Mouse (Mus musculus) T-helper 17 cell (primary cell): Measurements from ENCODE around the gene Lrrc47.

Experiments used
- in situ Hi-C, 2 experiments: fragments of 300-600 bp; cut with MboI, MseI; formaldehyde crosslinking; loops; 1 replicate in 1 of 2; 2 replicates in 1 of 2; pipeline ENCODE4 v1.15.1; 2025; ENCODE audit warnings: high pct_unique_total_duplicates in 2 of 2

The Lrrc47 gene

GRCm38 (mm10) chr4:154022844-154023243, 11.3 kb downstream of the Lrrc47 start:
- in situ Hi-C loops, result no loop called here

DNA sequence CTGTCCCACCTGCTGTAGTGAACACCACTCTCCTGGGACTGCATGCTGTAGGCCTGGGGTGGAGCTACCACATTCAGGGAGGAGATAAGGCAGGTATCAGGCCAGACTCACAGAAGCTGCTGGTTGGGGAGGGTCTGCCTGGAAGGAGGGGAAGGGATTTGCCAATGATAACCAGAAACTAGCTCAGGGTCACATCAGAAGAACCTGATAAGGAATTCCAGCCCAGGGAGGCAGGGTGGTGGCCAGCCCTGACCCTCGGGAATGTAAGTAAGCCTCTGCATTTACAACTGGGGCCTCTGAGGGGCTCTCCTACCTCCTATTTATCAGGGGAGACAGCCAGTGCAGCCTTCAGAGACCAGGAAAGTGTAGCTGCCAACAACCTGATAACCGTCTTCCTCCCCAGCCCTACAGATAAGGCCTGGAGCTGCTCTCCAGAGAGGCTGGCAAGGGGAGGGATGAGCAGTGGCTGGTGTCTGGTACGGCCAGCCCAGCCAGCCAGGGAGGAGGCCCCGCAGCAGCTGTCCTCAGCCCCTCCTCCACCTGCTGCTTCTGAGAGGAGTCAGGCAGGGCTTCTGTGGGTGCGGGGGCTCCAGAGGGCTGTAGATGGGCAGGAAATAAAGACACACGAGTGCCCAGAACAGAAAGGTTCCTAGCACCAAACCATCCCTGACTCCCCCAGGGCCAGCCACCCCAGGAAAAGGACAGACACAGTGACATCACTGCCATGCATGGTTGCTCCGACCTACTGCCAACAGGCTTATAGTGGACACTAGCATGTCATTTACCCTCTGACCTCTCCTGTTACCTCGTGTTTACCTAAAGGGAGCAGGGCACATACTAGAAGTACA, 12.4 kb downstream of the Lrrc47 start:
- in situ Hi-C loops, result no loop called here

DNA sequence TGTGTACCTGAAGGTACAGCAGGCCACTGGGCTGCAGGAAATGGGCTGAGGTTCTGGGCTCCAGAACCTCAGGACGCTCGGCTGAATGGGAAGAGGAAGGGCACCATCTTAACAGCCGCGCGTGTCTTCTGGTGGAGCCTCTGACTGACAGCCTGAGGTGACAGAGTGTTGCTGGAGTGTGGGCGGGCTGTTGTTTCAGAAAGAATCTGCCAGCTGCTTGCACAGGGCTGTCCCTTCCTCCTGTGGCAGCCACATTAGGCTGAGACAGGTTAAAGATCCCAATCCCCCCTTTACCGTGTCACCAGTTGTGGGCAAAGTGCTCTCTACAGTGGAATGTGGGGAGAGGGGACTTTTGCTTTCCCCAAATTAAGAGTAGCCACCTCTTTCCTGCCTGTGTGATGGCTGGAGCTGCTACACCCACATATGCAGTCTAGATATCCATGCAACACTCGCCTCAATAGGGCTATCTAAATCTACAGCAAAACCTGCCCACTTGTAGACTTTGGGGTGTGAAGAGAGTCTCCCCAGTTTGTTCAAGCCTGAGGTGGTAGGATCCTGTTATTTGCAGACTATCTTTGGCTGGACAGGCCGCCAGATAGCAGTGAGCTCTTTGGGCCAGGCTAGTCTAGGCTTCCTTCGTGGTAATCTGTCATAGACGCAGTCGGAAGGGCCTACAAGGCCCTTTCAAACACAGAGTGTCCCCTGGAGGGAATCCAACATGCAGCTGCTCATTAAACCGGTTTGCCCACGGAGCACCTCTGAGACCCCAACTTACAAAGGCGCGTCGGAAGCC, 13.4 kb downstream of the Lrrc47 start:
- in situ Hi-C loops, result no loop called here

DNA sequence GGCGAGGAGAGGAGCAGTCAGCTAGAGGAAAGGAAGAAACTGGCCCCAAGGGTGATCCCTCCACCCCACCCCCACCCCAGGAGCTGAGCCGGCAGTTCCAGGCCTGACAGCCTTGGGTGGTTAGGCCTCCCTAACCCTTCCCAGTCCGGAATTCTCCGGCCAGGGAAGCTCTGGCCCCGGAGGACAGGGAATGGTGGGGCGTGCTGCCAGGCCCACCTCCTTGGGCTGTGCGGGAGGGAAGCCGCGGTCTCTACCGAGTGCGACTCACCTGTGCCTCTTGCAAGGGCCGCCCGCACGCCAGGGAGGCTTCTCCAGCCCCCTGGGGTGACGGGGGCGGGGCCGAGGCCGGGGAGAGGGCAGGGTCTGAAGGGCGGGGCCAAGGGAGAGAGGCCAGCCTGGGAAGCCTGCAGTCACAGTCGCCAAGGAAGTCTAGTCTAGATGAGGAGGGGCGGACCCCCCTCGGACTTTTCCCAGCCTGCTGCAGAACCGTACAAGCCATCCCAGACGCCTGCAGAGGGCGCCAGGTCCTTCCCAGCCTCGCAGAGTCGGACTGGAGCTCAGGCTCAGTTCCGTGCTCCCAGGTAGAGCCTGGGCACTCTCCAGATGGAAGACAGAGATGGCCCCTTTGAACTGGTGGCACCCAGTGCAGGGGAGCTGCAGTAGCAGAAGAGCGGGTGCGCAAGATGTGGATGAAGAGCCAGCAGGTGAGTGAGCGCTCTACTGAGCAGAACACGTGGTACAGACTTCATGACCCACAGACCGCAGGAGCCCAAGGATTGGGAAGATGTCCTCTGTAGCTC, 14.3 kb downstream of the Lrrc47 start, which contains the start of gene Smim1:
TSS of gene Smim1 (minus strand) at position 590 of the 800 bp plus-strand sequence.
- in situ Hi-C loops, result no loop called here

- in situ Hi-C loops, result no loop called here
Observed at GRCm38 (mm10) chr4:154026441-154026761, 14.9 kb downstream of the Lrrc47 start.

GRCm38 (mm10) chr4:154028066-154028465, 16.5 kb downstream of the Lrrc47 start:
- in situ Hi-C loops, result no loop called here

DNA sequence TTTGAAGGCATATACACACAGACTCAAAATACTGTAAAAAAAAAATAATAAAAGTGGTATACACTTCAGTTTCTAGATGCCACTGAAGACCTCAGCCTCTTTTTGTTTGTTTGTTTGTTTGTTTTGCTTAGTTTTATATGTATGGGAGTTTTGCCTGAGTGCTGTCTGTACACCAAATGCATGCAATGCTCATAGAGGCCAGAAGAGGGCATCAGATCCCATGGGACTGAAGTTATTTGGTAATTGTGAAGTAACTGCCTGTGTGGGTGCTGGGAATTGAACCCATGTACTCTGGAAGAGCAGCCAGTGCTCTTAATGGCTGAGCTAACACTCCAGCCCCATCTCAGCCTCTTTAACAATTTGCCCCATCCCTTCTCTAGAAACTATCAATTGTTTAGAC, 17.1 kb downstream of the Lrrc47 start:
- in situ Hi-C loops, result no loop called here

GRCm38 (mm10) chr4:154037123-154037522, 25.6 kb downstream of the Lrrc47 start:
- in situ Hi-C loops, result no loop called here

DNA sequence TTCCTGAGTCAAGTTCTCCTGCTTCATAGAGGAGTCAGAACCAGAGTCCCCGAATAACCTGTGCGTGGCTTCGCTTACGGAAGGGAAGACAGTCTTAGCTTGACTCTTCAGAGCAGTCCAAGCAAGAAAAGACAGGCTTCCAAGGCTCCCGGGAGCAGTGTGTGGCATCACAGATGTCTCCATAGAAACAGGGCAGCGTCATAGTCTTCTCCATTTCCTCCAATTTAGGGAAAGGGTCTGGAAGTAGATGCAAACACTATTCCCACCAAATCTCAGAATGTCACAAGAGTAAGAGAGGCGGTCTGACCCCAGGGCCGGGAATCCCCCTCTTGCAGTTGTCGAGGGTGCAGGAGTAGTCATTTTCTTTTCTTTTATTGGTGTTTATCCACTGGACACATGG, 31.0 kb downstream of the Lrrc47 start, which contains the start of gene Ccdc27:
TSS of gene Ccdc27 (minus strand) at position 101 of the 400 bp plus-strand sequence.
- in situ Hi-C loops, result no loop called here

- in situ Hi-C loops, result no loop called here
Observed at GRCm38 (mm10) chr4:154045837-154046236, 34.3 kb downstream of the Lrrc47 start.

- in situ Hi-C loops, result loop anchor here in 1 of 2 experiments (5.0 kb wide), 1 partner anchor 156 kb away; no protein-coding TSS in a partner anchor
Observed at GRCm38 (mm10) chr4:154051401-154051800, 39.9 kb downstream of the Lrrc47 start.

GRCm38 (mm10) chr4:154053065-154053464, 41.5 kb downstream of the Lrrc47 start:
- in situ Hi-C loops, result loop anchor here in 1 of 2 experiments (5.0 kb wide), 1 partner anchor 154 kb away; no protein-coding TSS in a partner anchor

GRCm38 (mm10) chr4:154055482-154055881, 44.0 kb downstream of the Lrrc47 start:
- in situ Hi-C loops, result no loop called here

- in situ Hi-C loops, result no loop called here
Observed at GRCm38 (mm10) chr4:154056046-154056445, 44.5 kb downstream of the Lrrc47 start.

DNA sequence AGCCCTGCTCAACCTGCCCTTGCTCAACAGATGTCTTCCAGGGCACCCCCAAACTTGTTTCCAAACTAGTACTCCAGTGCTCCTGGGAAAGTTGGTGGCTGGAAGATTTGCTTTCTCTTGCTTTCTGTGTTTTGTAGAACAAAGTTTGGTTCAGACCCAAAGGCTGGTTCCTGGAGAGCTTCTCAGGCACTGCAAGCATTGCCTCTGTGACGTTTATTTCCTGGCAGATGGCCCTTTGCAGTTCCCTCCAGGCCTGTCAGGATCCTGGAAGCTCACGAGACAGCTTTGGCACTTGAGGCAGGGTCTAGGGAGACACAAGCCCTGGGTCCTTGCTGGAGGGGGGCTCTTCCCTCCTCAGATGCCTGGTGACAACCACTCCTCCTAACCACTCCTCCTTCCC, 45.1 kb downstream of the Lrrc47 start:
- in situ Hi-C loops, result no loop called here

- in situ Hi-C loops, result no loop called here
Observed at GRCm38 (mm10) chr4:154057696-154058095, 46.2 kb downstream of the Lrrc47 start.

DNA sequence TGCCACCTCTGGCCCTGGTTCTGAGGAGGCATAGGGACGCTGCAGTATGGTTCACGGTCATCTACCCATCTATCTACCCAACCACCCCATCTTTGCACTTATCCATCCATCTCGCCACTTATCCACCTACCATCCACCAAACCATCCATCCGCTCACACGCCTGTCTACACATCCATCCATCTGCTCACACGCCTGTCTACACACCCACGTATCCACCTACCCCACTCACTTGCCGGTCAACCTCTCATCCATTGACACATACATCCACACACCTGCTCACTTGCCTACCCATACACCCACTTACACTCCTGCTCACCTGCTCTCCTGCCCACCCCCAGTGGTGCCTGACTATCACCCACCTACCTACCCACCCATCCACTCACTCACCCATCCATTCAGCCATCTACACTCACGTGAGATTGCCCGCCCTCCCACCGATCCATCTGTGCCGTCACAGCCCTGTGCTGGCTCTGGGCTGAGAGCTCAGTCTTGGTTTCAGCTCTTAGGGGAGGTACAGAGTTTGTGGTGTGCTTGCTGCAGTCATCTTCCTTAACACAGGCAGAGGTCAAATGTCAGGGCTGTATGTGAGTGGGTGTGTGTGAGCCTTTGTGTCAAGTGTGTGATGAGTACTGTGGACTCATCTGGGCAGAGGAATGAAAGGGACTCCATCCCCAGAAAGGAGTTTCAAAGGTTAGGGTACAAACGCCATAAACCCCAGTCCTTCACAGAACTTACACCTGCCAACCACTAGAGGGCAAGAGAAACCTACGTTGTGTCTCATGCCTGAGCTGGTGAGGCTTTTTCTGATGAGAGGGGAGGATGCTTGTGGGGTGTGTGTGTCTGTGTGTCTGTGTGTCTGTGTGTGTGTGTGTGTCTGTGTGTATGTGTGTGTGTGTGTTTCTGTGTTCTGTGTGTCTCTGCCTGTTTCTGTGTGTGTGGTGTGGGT, 53.6 kb downstream of the Lrrc47 start:
- in situ Hi-C loops, result loop anchor here in 1 of 2 experiments (5.0 kb wide), 1 partner anchor 142 kb away; no protein-coding TSS in a partner anchor

GRCm38 (mm10) chr4:154070896-154071295, 59.4 kb downstream of the Lrrc47 start:
- in situ Hi-C loops, result no loop called here
